ENCODE assay signal across 9 mouse cellular contexts in the genomic region with DNA sequence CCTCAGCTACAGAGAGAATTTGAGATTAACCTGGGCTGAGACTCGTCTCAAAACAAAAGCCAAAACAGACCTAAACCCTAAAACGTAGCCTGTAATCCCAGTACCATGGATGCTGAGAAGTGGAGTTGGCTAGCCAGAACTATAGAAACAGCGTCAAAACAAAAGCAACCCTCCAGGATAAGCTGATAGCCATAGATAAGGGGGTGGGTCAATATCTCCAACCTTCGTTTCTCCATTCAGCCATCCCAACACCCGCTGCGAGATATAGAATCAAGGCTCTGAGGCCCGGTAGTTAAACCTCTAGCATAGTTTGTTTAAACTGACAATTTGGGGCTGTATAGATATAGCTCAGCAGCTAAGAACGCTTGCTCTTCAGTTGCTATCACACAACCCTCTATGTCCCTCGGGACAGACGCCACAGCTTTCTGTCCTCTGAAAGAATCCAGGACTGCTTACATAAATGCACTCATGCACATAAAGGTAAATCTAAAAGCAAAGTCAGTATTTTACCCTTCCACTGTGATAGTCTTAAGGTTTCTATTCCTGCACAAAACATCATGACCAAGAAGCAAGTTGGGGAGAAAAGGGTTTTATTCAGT. TPM values are rescaled to one million over a fixed set of nuclear protein-coding genes. Genes with fewer than 3 reads are reported as not detected.
DNase-seq lines count a peak whose midpoint lies in the region; ATAC-seq and TF ChIP-seq lines count a peak whose summit lies in the region.
"Had no signal": no experiment of that assay in that cellular context is flagged by ENCODE, and none has a peak within 500 bp of the region (broad histone marks: within the 10 kb centered on the region; RNA-seq: fewer than 3 reads in every experiment).

No protein-coding gene starts in this region.

- no peak overlapping the region for H3K4me2 ChIP-seq in midbrain, embryonic 11.5 days
- H3K4me2 ChIP-seq in forebrain, embryonic 12.5 days, result peak overlapping the region; percentile 81
- peak overlapping the region; percentile 67 for H3K4me2 ChIP-seq in limb, embryonic 14.5 days (replicated peaks; ENCODE audit: low read depth, low read length, severe bottlenecking)

- no peak overlapping the region; the same call in 1 of the 2 replicates for H3K27ac ChIP-seq in midbrain, embryonic 10.5 days (replicated peaks)
- H3K27ac ChIP-seq in midbrain, embryonic 11.5 days (ENCODE audit: low read depth, low read length), result no peak overlapping the region
- peak overlapping the region; percentile 59; the same call in 1 of the 2 replicates for H3K27ac ChIP-seq in forebrain, embryonic 12.5 days
- peak overlapping the region; percentile 78; the same call in 1 of the 2 replicates for H3K27ac ChIP-seq in limb, embryonic 14.5 days (replicated peaks; ENCODE audit: low read depth, low read length)

- no peak for TF ChIP-seq POLR2A in limb, embryonic 14.5 days (IDR thresholded peaks at IDR 0.05; ENCODE audit: borderline replicate concordance, extremely low read depth, insufficient read depth, insufficient read length)

- ATAC-seq in midbrain, embryonic 11.5 days (ENCODE audit: low FRiP score), result no peak
- ATAC-seq in forebrain, embryonic 12.5 days (ENCODE audit: low FRiP score), result no peak
- no peak for ATAC-seq in limb, embryonic 14.5 days (ENCODE audit: low FRiP score, low read depth)

- peaks cover 44% of the 10 kb centered on the region for H3K36me3 ChIP-seq in midbrain, embryonic 10.5 days
- H3K36me3 ChIP-seq in midbrain, embryonic 11.5 days (ENCODE audit: control insufficient read depth, insufficient read depth, low read length), result no peaks in the 10 kb centered on the region
- H3K36me3 ChIP-seq in forebrain, embryonic 12.5 days (replicated peaks), result peaks cover 30% of the 10 kb centered on the region
- H3K36me3 ChIP-seq in limb, embryonic 14.5 days (ENCODE audit: control insufficient read depth, insufficient read depth, low read length), result peaks cover 38% of the 10 kb centered on the region
- peaks cover 6% of the 10 kb centered on the region; the same call in 1 of the 2 replicates for H3K36me3 ChIP-seq in splenic B cell, adult 2 months (ENCODE audit: control insufficient read depth, insufficient read depth, low read length, poor library complexity, severe bottlenecking)

- 48% methylated on average over 10 of the region's 10 CpGs for WGBS in midbrain, embryonic 10.5 days
- 43% methylated on average over 10 of the region's 10 CpGs for WGBS in midbrain, embryonic 11.5 days
- WGBS in forebrain, embryonic 12.5 days, result 45% methylated on average over 10 of the region's 10 CpGs
- WGBS in limb, embryonic 14.5 days, result 39% methylated on average over 10 of the region's 10 CpGs

- no peaks in the 10 kb centered on the region for H3K27me3 ChIP-seq in midbrain, embryonic 10.5 days (ENCODE audit: low read depth, poor library complexity, severe bottlenecking)
- H3K27me3 ChIP-seq in midbrain, embryonic 11.5 days (ENCODE audit: control insufficient read depth, insufficient read depth, low read length), result no peaks in the 10 kb centered on the region
- H3K27me3 ChIP-seq in forebrain, embryonic 12.5 days, result no peaks in the 10 kb centered on the region
- H3K27me3 ChIP-seq in limb, embryonic 14.5 days (ENCODE audit: control insufficient read depth, insufficient read depth, low read length), result no peaks in the 10 kb centered on the region
- no peaks in the 10 kb centered on the region for H3K27me3 ChIP-seq in splenic B cell, adult 2 months (ENCODE audit: control insufficient read depth, insufficient read depth, low read length, poor library complexity, severe bottlenecking)

- no peak for DNase-seq in midbrain, embryonic 10.5 days (ENCODE audit: low spot score)
- no peak for DNase-seq in midbrain, embryonic 11.5 days (ENCODE audit: low spot score, missing footprints)
- no peak for DNase-seq in limb, embryonic 14.5 days (ENCODE audit: low spot score)
- peak; percentile 13 for DNase-seq in splenic B cell, adult 2 months (ENCODE audit: low read depth, low spot score)
- DNase-seq in adrenal gland, postnatal 36 days, result no peak
- no peak for DNase-seq in right cerebral cortex, adult 2 months (ENCODE audit: low spot score in 2 of 2)
- no peak for DNase-seq in left cerebral cortex, adult 9 months (ENCODE audit: low spot score in 2 of 2)

- no peaks in the 10 kb centered on the region for H3K9me3 ChIP-seq in midbrain, embryonic 10.5 days (replicated peaks)
- no peaks in the 10 kb centered on the region for H3K9me3 ChIP-seq in midbrain, embryonic 11.5 days (ENCODE audit: control insufficient read depth, low read length)
- no peaks in the 10 kb centered on the region for H3K9me3 ChIP-seq in forebrain, embryonic 12.5 days
- H3K9me3 ChIP-seq in limb, embryonic 14.5 days (ENCODE audit: control insufficient read depth, low read length), result no peaks in the 10 kb centered on the region

- H3K4me3 ChIP-seq in midbrain, embryonic 10.5 days, result 0 out of 2 replicates have a peak overlapping the region, but pooled peaks have one; percentile 77
- H3K4me3 ChIP-seq in midbrain, embryonic 11.5 days (ENCODE audit: low read depth, low read length), result no peak overlapping the region
- no peak overlapping the region for H3K4me3 ChIP-seq in forebrain, embryonic 12.5 days (replicated peaks)
- peak overlapping the region; percentile 77 for H3K4me3 ChIP-seq in limb, embryonic 14.5 days (replicated peaks; ENCODE audit: low read length)

- peaks cover 40% of the 10 kb centered on the region for H3K4me1 ChIP-seq in midbrain, embryonic 10.5 days
- H3K4me1 ChIP-seq in midbrain, embryonic 11.5 days (ENCODE audit: control insufficient read depth, insufficient read depth, low read length), result peaks cover 10% of the 10 kb centered on the region
- peaks cover 37% of the 10 kb centered on the region for H3K4me1 ChIP-seq in forebrain, embryonic 12.5 days
- H3K4me1 ChIP-seq in limb, embryonic 14.5 days (ENCODE audit: control insufficient read depth, insufficient read depth, low read length), result peaks cover 6% of the 10 kb centered on the region

- H3K9ac ChIP-seq in midbrain, embryonic 11.5 days (ENCODE audit: low read length), result no peak overlapping the region
- no peak overlapping the region for H3K9ac ChIP-seq in forebrain, embryonic 12.5 days
- H3K9ac ChIP-seq in limb, embryonic 14.5 days (ENCODE audit: low read depth, low read length, severe bottlenecking), result 0 out of 2 replicates have a peak overlapping the region, but pooled peaks have one; percentile 83

RNA-seq across cellular contexts. Expression of a gene that starts 0.9 kb away (rescaled TPM):
- 91.3 and 107 TPM in 2 replicates for polyA plus RNA-seq in midbrain, embryonic 10.5 days (2016; fragmentation: Nextera tagmentation; extraction: Ambion mirVana)
- 110 and 118 TPM in 2 replicates for polyA plus RNA-seq in midbrain, embryonic 11.5 days (2014; fragmentation: Nextera tagmentation; extraction: Ambion mirVana)
- 104 and 108 TPM in 2 replicates for polyA plus RNA-seq in forebrain, embryonic 12.5 days (2016; fragmentation: Nextera tagmentation; extraction: Ambion mirVana)
- 94.6 and 97.3 TPM in 2 replicates for polyA plus RNA-seq in limb, embryonic 14.5 days (2012; rRNA removed)
- polyA plus RNA-seq in limb, embryonic 14.5 days (2014; fragmentation: Nextera tagmentation; extraction: Ambion mirVana), result 124 and 126 TPM in 2 replicates
- total RNA-seq in adrenal gland, postnatal 36 days (2021), result 100 to 1,000 TPM in 1 of 2 experiments, 10 to 100 TPM in 1; 79.2 to 106 TPM

RNA-seq across cellular contexts. Expression of a gene that starts 38.4 kb away (rescaled TPM):
- 205 and 220 TPM in 2 replicates for polyA plus RNA-seq in midbrain, embryonic 10.5 days (2016; fragmentation: Nextera tagmentation; extraction: Ambion mirVana)
- polyA plus RNA-seq in midbrain, embryonic 11.5 days (2014; fragmentation: Nextera tagmentation; extraction: Ambion mirVana), result 196 and 205 TPM in 2 replicates
- 218 and 219 TPM in 2 replicates for polyA plus RNA-seq in forebrain, embryonic 12.5 days (2016; fragmentation: Nextera tagmentation; extraction: Ambion mirVana)
- 44.0 and 81.7 TPM in 2 replicates for polyA plus RNA-seq in limb, embryonic 14.5 days (2012; rRNA removed)
- 137 and 141 TPM in 2 replicates for polyA plus RNA-seq in limb, embryonic 14.5 days (2014; fragmentation: Nextera tagmentation; extraction: Ambion mirVana)
- total RNA-seq in adrenal gland, postnatal 36 days (2021), result 100 to 1,000 TPM; 223 to 268 TPM

RNA-seq across cellular contexts. Expression of a gene that starts 38.4 kb away (rescaled TPM):
- polyA plus RNA-seq in midbrain, embryonic 10.5 days (2016; fragmentation: Nextera tagmentation; extraction: Ambion mirVana), result 12.4 and 12.9 TPM in 2 replicates
- 6.0 and 7.0 TPM in 2 replicates for polyA plus RNA-seq in midbrain, embryonic 11.5 days (2014; fragmentation: Nextera tagmentation; extraction: Ambion mirVana)
- 11.5 and 11.9 TPM in 2 replicates for polyA plus RNA-seq in forebrain, embryonic 12.5 days (2016; fragmentation: Nextera tagmentation; extraction: Ambion mirVana)
- polyA plus RNA-seq in limb, embryonic 14.5 days (2012; rRNA removed), result 10.4 and 10.5 TPM in 2 replicates
- polyA plus RNA-seq in limb, embryonic 14.5 days (2014; fragmentation: Nextera tagmentation; extraction: Ambion mirVana), result 6.6 and 7.7 TPM in 2 replicates
- total RNA-seq in adrenal gland, postnatal 36 days (2021), result 10 to 100 TPM; 24.3 to 26.8 TPM

RNA-seq across cellular contexts. Expression of a gene that starts 46.6 kb away (rescaled TPM):
- 3.7 and 4.4 TPM in 2 replicates for polyA plus RNA-seq in midbrain, embryonic 10.5 days (2016; fragmentation: Nextera tagmentation; extraction: Ambion mirVana)
- 0.74 and 1.0 TPM in 2 replicates for polyA plus RNA-seq in midbrain, embryonic 11.5 days (2014; fragmentation: Nextera tagmentation; extraction: Ambion mirVana)
- 1.7 and 2.4 TPM in 2 replicates for polyA plus RNA-seq in forebrain, embryonic 12.5 days (2016; fragmentation: Nextera tagmentation; extraction: Ambion mirVana)
- polyA plus RNA-seq in limb, embryonic 14.5 days (2012; rRNA removed), result not detected in 2 replicates
- 1.00 and 1.4 TPM in 2 replicates for polyA plus RNA-seq in limb, embryonic 14.5 days (2014; fragmentation: Nextera tagmentation; extraction: Ambion mirVana)
- total RNA-seq in adrenal gland, postnatal 36 days (2021), result not detected
- total RNA-seq: adrenal gland, adult 18-20 months had no signal

Comparison
In these comparisons a context has a peak if more than half of its experiments do, and no peak if none do; other contexts are left out.
1. H3K4me3 ChIP-seq: peak in midbrain, embryonic 10.5 days (single experiment) and limb, embryonic 14.5 days (single experiment); none in midbrain, embryonic 11.5 days (single experiment) and forebrain, embryonic 12.5 days (single experiment).
2. H3K27ac ChIP-seq: peak in forebrain, embryonic 12.5 days (single experiment) and limb, embryonic 14.5 days (single experiment); none in midbrain, embryonic 10.5 days (single experiment) and midbrain, embryonic 11.5 days (single experiment).